Mouse (Mus musculus) common myeloid progenitor, adult 5-6 weeks (primary cell): ENCODE measurements around the gene Neurod2. TPM values are rescaled to one million over a fixed set of nuclear protein-coding genes. Genes with fewer than 3 reads are reported as not detected.

Experiments used
- ATAC-seq: replicated peaks from 2 replicates; pipeline ENCODE4 v1.8.0; 2016; ENCODE audit warnings: low read depth, mild to moderate bottlenecking, moderate TSS enrichment, inconsistent platforms; ENCODE audit not compliant: poor library complexity, severe bottlenecking
- total RNA-seq: library from RNA; stranded (forward); fragments of 200-1000, 187-1606 nt; gene quantifications from 2 replicates; pipeline ENCODE4 v1.2.3, GENCODE M21; 2017

Gene Neurod2
- total RNA-seq: not detected in 2 replicates

- no peak for ATAC-seq
Measured at GRCm38 (mm10) chr11:98329081-98329959, at the start of gene Neurod2. Gene Neurod2, minus strand, starts transcription at chr11:98329648.

GRCm38 (mm10) chr11:98377787-98378186, 48.3 kb upstream of the Neurod2 start:
- no peak for ATAC-seq

GRCm38 (mm10) chr11:98376756-98377155, 47.3 kb upstream of the Neurod2 start:
- no peak for ATAC-seq

GRCm38 (mm10) chr11:98374266-98374665, 44.8 kb upstream of the Neurod2 start:
- ATAC-seq: no peak

GRCm38 (mm10) chr11:98373244-98373643, 43.8 kb upstream of the Neurod2 start:
- no peak for ATAC-seq

- peak; percentile 70; the same call in 1 of the 2 replicates for ATAC-seq
Measured at GRCm38 (mm10) chr11:98372406-98372805, 43.0 kb upstream of the Neurod2 start.

GRCm38 (mm10) chr11:98371556-98372240, 42.2 kb upstream of the Neurod2 start:
- ATAC-seq: no peak

GRCm38 (mm10) chr11:98370588-98370987, 41.1 kb upstream of the Neurod2 start:
- no peak for ATAC-seq

- no peak for ATAC-seq
Measured at GRCm38 (mm10) chr11:98369337-98369736, 39.9 kb upstream of the Neurod2 start.

- no peak for ATAC-seq
Measured at GRCm38 (mm10) chr11:98367863-98368186, 38.4 kb upstream of the Neurod2 start.

GRCm38 (mm10) chr11:98367171-98367862, 37.9 kb upstream of the Neurod2 start:
- ATAC-seq: peak; percentile 24; the same call in 1 of the 2 replicates

- peak; percentile 19; the same call in 1 of the 2 replicates for ATAC-seq
Measured at GRCm38 (mm10) chr11:98366290-98366689, 36.8 kb upstream of the Neurod2 start.

GRCm38 (mm10) chr11:98364410-98364809, 35.0 kb upstream of the Neurod2 start:
- no peak for ATAC-seq

- no peak for ATAC-seq
Measured at GRCm38 (mm10) chr11:98363817-98364216, 34.4 kb upstream of the Neurod2 start.

- ATAC-seq: peak; percentile 40
Measured at GRCm38 (mm10) chr11:98360866-98361521, 31.5 kb upstream of the Neurod2 start.

- ATAC-seq: peak; percentile 62
Measured at GRCm38 (mm10) chr11:98358161-98359083, 29.0 kb upstream of the Neurod2 start, which contains the start of gene Stard3. Gene Stard3, plus strand, starts transcription at chr11:98358368.

GRCm38 (mm10) chr11:98357396-98358160, 28.1 kb upstream of the Neurod2 start:
- no peak; the same call in 1 of the 2 replicates for ATAC-seq
